Mouse (Mus musculus) Muller cell, postnatal 12 days (primary cell): ENCODE measurements at regions not wholly inside any gene's neighbourhood (a gene's known extent, or its start where the extent isn't known, plus 50 kb on each side); places are given as distances from the start of the nearest gene placed in this dataset.

Source experiments
- DNase-seq: peaks from one replicate; pipeline ENCODE4 v3.0.0-alpha.2; 2015; ENCODE audit errors: inconsistent ontology term

DNA sequence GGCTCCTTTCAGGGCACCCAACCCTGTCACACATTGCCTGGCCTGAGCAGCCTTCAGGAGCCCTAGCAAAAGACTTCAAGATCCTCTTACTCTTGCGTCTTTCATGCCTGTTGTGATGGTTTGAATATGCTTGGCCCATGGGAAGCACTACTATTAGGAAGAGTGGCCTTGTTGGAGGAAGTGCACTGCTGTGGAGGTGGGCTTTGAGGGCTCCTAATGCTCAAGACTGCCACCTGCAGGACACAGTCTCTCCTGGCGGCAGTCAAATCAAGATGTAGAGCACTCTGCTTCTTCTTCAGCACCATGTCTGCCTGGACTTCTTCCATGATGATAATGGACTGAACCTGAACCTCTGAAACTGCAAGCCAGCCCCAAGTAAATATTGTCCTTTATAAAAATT, 73.0 kb downstream of the Tsen15 start:
- no peak for DNase-seq

DNA sequence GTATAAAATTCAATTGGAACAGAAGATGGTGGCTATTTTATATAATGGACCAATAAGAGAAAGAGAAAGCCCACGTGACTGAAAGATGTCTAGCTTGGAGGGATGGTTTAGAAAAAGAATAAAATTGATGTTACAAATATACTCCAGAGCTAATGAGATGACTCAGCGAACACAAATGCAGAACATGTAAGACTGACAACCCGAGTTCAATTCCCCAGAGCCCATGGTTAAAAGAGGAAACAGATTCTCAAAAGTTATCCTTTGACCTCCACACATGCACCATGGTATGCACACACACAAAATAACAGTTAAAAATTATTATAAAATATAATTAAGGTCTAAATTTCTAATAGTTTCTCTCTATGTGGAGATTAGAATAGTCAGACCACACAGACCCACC, 81.0 kb downstream of the Tsen15 start:
- DNase-seq, result no peak

- DNase-seq, result no peak
Observed at GRCm38 (mm10) chr1:152304487-152305130, 81.9 kb downstream of the Tsen15 start.

GRCm38 (mm10) chr1:152301355-152301754, 85.1 kb downstream of the Tsen15 start:
- DNase-seq, result no peak

DNA sequence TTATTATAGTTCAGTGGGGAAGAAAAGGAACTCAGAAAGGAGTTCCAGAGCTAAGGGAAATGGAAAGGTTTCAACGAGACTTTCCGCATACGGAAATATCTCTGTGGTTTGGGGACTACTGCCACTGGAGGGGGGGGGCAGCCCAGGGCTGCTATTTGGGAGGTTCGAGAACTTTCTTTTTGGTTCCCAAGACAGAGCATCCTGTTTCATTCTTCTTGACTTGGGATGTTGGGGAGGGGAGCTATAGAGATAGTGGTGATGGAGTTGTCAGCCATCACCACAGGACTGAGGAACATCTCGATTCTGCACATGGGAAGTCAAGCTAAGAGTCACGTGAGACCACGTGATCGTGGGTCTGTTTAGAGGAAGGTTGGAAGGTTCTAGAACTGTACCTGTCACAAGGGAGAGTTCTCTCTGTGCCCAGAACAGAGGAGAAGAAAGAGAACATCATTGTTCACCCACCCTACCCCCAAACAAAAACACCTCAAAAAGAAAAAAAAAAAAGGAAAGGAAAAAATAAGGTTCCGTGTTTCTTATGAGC, 94.2 kb downstream of the Tsen15 start:
- DNase-seq, result no peak

DNA sequence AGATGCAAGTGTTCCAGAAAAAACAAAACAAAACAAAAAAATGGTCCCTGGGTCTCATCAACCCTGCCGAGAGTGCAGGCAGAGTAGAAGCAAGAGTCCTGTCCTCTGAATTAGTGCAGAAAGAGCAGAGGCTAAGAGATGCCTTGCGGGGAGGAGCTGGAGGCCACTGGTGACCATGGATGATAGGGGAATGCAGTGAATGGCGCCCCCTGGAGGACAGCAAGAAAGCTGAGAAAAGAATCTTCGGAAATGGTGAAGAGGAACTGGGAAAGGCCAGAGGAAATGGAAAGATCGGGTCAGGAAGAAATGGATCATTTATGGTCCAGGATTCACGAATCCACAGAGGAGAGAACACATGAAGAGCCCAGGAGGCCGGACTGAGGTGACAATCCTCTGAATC, 95.7 kb downstream of the Tsen15 start:
- no peak for DNase-seq

- DNase-seq, result no peak
Observed at GRCm38 (mm10) chr1:152287566-152288490, 98.7 kb downstream of the Tsen15 start.

DNA sequence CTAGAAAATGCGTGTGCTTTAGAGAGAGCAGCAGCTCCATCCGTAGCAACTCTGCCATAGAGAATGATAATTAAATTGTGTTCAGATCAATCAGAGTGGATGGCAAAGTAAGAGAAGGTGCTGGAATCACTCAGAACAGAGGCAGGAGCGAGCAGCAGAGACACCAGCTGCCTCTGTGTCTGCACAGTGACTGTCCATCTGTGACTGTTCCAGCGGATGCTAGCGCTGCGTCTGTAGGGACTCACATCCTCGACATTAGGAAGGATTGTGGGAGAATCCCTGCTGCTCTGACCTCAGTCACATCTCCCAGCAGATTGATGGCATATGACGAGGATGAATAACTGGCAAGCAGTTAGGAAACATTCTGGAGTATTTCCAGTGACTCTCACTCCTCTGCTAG, 99.8 kb downstream of the Tsen15 start:
- DNase-seq, result no peak

DNA sequence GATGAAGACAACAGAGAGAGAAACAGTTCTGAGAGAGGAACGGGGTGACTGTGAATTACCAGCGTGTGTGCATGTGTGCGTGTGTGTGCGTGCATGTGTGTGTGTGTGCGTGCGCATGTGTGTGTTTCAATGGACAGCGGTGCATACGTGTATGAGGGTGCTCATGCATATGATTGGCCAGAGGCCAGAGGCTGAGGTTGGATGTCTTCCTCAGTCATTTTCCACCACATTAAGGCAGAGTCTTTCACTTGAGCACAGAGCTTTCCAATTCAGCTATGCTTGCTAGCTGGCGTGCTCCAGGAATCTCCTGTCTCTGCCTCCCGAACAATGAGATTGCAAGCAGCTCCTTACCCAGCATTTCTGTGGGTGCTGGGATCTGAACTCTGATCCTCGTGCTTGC, 104.4 kb downstream of the Tsen15 start:
- DNase-seq, result no peak

DNA sequence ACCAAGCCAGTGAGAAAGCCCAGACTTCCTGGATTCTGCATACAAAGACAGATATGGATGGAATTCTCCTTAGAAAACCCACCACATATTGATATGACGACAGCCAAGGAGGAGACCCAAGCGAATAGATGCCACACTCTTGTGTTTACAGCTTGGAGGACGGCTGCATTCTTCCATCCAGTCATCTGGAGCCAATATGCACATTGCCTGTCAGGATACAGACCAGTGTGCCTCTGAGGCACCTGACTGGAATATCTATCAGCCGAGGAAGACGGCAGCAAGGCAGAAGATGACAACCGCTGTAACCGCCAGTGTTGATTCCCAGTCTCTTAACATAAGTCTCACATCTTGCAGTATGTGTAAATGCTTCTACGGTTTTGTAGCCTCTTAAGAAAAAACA, 105.3 kb downstream of the Tsen15 start:
- DNase-seq, result no peak

DNA sequence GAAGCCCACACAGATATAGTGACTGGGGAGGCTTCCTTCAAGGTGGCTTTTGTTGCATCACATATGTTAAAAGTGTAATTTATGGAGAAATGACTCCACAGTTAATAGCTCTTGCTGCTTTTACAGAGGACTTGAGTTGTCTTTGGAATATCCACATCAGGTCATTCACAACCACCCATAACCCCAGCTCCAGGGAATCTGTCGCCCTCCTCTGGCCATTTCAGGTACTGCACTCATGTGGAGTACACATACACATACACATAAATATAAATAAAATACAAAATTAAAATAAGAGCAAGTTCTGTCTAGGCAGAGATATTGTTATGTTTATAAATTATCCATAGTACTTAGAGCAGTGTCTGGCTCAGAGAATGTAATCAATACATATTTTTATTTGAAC, 106.5 kb downstream of the Tsen15 start:
- DNase-seq, result no peak

GRCm38 (mm10) chr1:152275011-152275410, 111.5 kb downstream of the Tsen15 start:
- DNase-seq, result no peak

DNA sequence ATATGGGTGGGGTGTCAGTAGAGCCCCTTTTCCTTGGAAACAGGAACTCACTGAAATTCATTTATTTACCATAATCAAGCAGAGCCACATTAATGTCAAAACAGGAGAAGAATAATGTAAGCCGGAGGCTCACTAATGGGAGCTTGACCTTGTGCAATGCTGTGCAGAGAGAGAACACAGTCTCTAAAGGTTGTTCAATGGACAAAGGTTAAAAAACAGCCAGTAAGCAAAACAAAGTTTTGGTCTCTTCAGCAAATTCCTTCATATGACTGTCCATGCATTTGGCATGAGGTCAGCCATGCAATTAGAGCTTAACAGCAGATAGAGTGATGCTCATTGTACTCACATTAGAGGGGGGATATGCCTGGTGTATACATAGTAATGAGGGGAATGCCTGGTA, 113.1 kb downstream of the Tsen15 start:
- DNase-seq, result no peak

- no peak for DNase-seq
Observed at GRCm38 (mm10) chr1:152269936-152270702, 116.4 kb downstream of the Tsen15 start.

- no peak for DNase-seq
Observed at GRCm38 (mm10) chr1:152266390-152266789, 120.1 kb downstream of the Tsen15 start.

DNA sequence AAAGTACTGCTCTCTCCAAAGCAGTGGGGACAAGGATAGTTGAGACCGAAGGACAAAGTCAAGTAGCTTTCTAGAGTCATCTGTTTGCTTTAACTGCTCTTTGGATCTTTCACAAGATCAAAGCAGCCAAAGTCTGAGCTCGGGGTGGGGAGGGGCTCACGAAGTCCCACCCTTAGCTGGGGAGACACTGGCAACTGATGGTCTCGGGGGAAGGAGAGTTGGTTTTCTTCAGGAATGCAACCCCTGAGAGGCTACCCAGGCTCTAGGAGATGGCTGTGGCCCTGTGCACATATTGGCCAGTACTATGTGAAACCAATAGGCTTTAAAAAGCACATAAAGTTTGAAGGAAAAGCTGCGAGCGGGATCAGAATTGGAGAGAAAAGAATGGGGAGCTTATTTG, 121.5 kb downstream of the Tsen15 start:
- DNase-seq, result no peak

GRCm38 (mm10) chr1:152261472-152261871, 125.0 kb downstream of the Tsen15 start:
- DNase-seq, result no peak

DNA sequence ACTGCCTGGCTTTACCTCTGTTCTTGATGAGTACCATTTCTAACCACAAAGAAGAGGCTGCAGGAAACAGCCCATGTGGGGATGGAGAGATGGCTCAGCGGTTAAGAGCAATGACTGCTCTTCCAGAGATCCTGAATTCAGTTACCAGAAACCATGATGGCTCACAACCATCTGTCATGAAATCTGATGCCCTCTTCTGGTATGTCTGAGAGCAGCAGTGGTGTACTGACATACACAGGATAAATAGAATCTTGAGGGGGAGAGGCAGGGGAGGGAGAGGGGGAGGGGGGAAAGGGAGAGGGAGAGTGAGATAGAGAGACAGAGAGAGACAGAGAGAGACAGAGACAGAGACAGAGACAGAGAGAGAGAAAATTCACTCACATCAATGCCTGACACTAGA, 125.5 kb downstream of the Tsen15 start:
- DNase-seq, result no peak

DNA sequence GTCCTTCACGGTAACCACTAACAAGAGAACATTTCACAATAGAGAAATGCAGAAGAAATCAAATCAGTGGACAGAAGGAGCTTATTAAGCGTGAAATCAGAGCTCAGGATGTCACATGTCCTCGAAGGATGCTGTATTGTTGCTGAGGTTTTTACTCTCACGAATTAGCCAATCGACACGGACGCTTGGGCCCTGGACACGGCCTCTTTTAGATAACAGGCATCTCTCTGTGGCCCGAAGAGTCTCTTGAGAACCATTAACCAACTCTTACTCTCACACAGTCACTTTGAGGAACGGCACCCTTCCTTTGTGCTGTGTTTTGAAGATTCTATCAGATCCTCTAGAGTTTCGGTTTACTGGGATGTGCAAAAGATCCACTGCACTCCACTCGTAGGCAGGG, 128.2 kb downstream of the Tsen15 start:
- no peak for DNase-seq

DNA sequence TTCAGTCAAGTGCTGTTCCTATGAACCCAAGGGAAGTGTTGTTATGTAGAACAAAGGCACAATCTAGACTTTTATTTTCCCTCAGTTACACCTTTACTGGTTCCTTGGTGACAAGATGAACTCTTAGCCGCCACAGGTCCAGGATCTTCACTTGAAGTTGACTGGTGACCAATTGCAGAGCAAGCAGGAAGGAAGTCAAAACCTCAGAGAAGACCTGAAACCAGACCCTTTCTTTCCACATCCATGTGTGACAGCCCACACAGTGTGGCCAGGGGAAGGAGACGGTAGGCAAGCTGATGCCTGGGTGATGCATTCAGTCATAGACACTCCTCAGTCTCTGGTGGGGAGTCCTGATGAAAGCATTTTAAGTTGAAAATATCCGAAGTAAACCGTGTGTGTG, 132.6 kb downstream of the Tsen15 start:
- no peak for DNase-seq

- no peak for DNase-seq
Observed at GRCm38 (mm10) chr1:152253486-152253885, 133.0 kb downstream of the Tsen15 start.

GRCm38 (mm10) chr1:152252658-152253267, 133.7 kb downstream of the Tsen15 start:
- no peak for DNase-seq
